Mouse (Mus musculus): ENCODE results near the gene Rsl24d1. TPM values are rescaled to one million over a fixed set of nuclear protein-coding genes. Genes with fewer than 3 reads are reported as not detected.
"Not testable (repeated sequence)": the region's sequence is repeated elsewhere in the genome, so short reads cannot be mapped to it uniquely, and the experiment has no call there.

The Rsl24d1 gene
- polyA plus RNA-seq, 1 experiment from 2014 or later = 114 TPM

- not testable (repeated sequence) for H3K36me3 ChIP-seq (ENCODE audit: control insufficient read depth, insufficient read depth, low read length); H3K9me3 ChIP-seq (ENCODE audit: control insufficient read depth, low read depth, low read length); H3K4me1 ChIP-seq (ENCODE audit: control insufficient read depth, insufficient read depth, low read length); H3K27me3 ChIP-seq (ENCODE audit: control insufficient read depth, insufficient read depth, low read length); H3K9ac ChIP-seq (replicated peaks; ENCODE audit: low read depth, low read length); H3K4me2 ChIP-seq (replicated peaks; ENCODE audit: low read depth, low read length); H3K4me3 ChIP-seq (ENCODE audit: low read depth, low read length); H3K27ac ChIP-seq (ENCODE audit: low read length); ATAC-seq (ENCODE audit: insufficient number of reproducible peaks, insufficient read depth, low FRiP score, low read depth)
- 82% methylated on average over 10 of the region's 12 CpGs for WGBS
Observed at GRCm38 (mm10) chr9:73079349-73079748, 33.9 kb upstream of the Rsl24d1 start.

DNA sequence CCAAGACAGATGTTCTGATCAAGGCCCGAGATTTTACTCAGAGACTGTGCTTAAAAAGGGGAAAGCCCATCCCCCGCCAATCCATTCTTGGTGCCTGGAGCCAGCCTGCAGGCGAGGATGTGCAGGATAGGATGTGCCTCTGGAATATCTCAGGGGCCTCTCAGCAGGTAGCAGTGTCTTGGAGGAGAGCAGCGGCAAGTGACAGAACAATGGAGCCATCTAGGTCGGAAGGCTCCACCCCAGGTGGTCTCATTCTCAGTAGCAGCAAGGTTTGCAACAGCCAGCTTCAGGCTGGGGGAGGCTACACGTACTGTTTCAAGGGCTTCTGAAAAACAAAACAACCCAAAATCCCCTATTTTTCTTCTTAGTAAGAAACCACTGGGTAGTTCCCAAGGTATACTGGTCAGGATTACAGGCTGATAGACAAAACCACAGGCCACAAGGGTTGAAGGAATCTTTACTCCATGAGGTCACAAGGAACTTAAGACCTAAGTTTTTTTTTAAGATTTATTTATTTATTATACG, 33.4 kb upstream of the Rsl24d1 start:
- Histone ChIP-seq H3K9ac (replicated peaks; ENCODE audit: low read depth, low read length) (no peak overlapping the region), H3K9me3 (ENCODE audit: control insufficient read depth, low read depth, low read length) (no peaks in the 10 kb centered on the region), H3K36me3 (ENCODE audit: control insufficient read depth, insufficient read depth, low read length) (no peaks in the 10 kb centered on the region), H3K27ac (ENCODE audit: low read length) (no peak overlapping the region), H3K4me1 (ENCODE audit: control insufficient read depth, insufficient read depth, low read length) (no peaks in the 10 kb centered on the region), H3K4me3 (ENCODE audit: low read depth, low read length) (no peak overlapping the region), H3K4me2 (replicated peaks; ENCODE audit: low read depth, low read length) (no peak overlapping the region), H3K27me3 (ENCODE audit: control insufficient read depth, insufficient read depth, low read length) (no peaks in the 10 kb centered on the region)
- 58% methylated on average over 7 of the region's 7 CpGs for WGBS
- ATAC-seq (ENCODE audit: insufficient number of reproducible peaks, insufficient read depth, low FRiP score, low read depth) = no peak

GRCm38 (mm10) chr9:73082291-73083000, 30.8 kb upstream of the Rsl24d1 start:
- no peaks in the 10 kb centered on the region for H3K36me3 ChIP-seq (ENCODE audit: control insufficient read depth, insufficient read depth, low read length)
- H3K27me3 ChIP-seq (ENCODE audit: control insufficient read depth, insufficient read depth, low read length) = no peaks in the 10 kb centered on the region
- no peak for ATAC-seq (ENCODE audit: insufficient number of reproducible peaks, insufficient read depth, low FRiP score, low read depth)
- no peaks in the 10 kb centered on the region for H3K9me3 ChIP-seq (ENCODE audit: control insufficient read depth, low read depth, low read length)
- no peaks in the 10 kb centered on the region for H3K4me1 ChIP-seq (ENCODE audit: control insufficient read depth, insufficient read depth, low read length)
- H3K9ac ChIP-seq (replicated peaks; ENCODE audit: low read depth, low read length) = no peak overlapping the region
- no peak overlapping the region for H3K27ac ChIP-seq (ENCODE audit: low read length)
- no peak overlapping the region for H3K4me2 ChIP-seq (replicated peaks; ENCODE audit: low read depth, low read length)
- no peak overlapping the region for H3K4me3 ChIP-seq (ENCODE audit: low read depth, low read length)
- WGBS = 75% methylated on average over 8 of the region's 8 CpGs

DNA sequence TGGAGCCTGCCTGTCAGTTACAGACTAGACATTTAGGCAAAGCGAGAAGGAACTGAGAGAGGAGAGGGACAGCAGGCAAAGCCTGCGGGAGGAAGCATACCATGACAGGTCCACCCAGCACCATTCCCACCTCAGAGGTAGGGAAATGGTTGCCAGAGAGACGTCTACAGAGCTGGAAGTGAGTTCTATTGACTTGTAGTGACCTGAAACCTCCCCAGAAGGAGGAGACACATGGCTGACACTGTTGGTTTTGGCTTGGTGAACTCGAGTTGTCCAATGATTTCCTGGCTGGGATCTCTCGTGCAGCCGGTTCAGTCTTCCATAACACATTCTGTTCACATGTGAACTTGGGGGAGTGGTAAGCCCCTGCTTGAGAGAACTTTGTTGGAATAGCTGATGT, 29.3 kb upstream of the Rsl24d1 start:
- H3K4me3 ChIP-seq (ENCODE audit: low read depth, low read length) = no peak overlapping the region
- WGBS = 65% methylated on average over 6 of the region's 6 CpGs
- no peak for ATAC-seq (ENCODE audit: insufficient number of reproducible peaks, insufficient read depth, low FRiP score, low read depth)
- H3K27ac ChIP-seq (ENCODE audit: low read length) = no peak overlapping the region
- no peaks in the 10 kb centered on the region for H3K36me3 ChIP-seq (ENCODE audit: control insufficient read depth, insufficient read depth, low read length)
- H3K27me3 ChIP-seq (ENCODE audit: control insufficient read depth, insufficient read depth, low read length) = no peaks in the 10 kb centered on the region
- no peak overlapping the region for H3K4me2 ChIP-seq (replicated peaks; ENCODE audit: low read depth, low read length)
- H3K9me3 ChIP-seq (ENCODE audit: control insufficient read depth, low read depth, low read length) = no peaks in the 10 kb centered on the region
- H3K4me1 ChIP-seq (ENCODE audit: control insufficient read depth, insufficient read depth, low read length) = no peaks in the 10 kb centered on the region
- H3K9ac ChIP-seq (replicated peaks; ENCODE audit: low read depth, low read length) = no peak overlapping the region

DNA sequence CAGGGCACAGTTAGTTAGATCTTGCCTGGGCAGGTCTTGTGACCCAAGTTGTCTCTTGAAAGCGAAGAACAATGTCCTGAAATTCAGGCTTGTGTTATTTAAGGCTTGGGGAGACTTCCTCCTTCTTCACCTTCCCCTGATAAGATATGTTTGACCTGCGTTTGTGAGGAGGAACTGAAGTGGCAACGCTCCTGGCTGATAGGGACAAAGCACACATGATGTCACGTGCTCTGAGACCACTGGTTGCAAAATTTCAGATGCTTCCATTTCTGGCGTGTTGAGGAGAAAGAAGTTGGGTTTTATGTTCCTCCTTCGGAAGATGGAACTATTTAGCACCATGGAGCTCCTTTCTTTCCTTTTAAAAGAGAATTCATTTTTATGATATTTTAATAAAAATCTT, 27.4 kb upstream of the Rsl24d1 start:
- Histone ChIP-seq H3K27me3 (ENCODE audit: control insufficient read depth, insufficient read depth, low read length) (no peaks in the 10 kb centered on the region), H3K27ac (ENCODE audit: low read length) (no peak overlapping the region), H3K9ac (replicated peaks; ENCODE audit: low read depth, low read length) (no peak overlapping the region), H3K36me3 (ENCODE audit: control insufficient read depth, insufficient read depth, low read length) (no peaks in the 10 kb centered on the region), H3K9me3 (ENCODE audit: control insufficient read depth, low read depth, low read length) (no peaks in the 10 kb centered on the region), H3K4me2 (replicated peaks; ENCODE audit: low read depth, low read length) (no peak overlapping the region), H3K4me1 (ENCODE audit: control insufficient read depth, insufficient read depth, low read length) (no peaks in the 10 kb centered on the region), H3K4me3 (ENCODE audit: low read depth, low read length) (no peak overlapping the region)
- ATAC-seq (ENCODE audit: insufficient number of reproducible peaks, insufficient read depth, low FRiP score, low read depth) = no peak
- WGBS = 74% methylated on average over 6 of the region's 6 CpGs

GRCm38 (mm10) chr9:73087121-73087520, 26.1 kb upstream of the Rsl24d1 start:
- no peak overlapping the region for H3K4me2 ChIP-seq (replicated peaks; ENCODE audit: low read depth, low read length)
- ATAC-seq (ENCODE audit: insufficient number of reproducible peaks, insufficient read depth, low FRiP score, low read depth) = no peak
- H3K4me3 ChIP-seq (ENCODE audit: low read depth, low read length) = no peak overlapping the region
- no peak overlapping the region for H3K27ac ChIP-seq (ENCODE audit: low read length)
- H3K36me3 ChIP-seq (ENCODE audit: control insufficient read depth, insufficient read depth, low read length) = no peaks in the 10 kb centered on the region
- WGBS = 50% methylated on average over 8 of the region's 8 CpGs
- H3K27me3 ChIP-seq (ENCODE audit: control insufficient read depth, insufficient read depth, low read length) = no peaks in the 10 kb centered on the region
- H3K9me3 ChIP-seq (ENCODE audit: control insufficient read depth, low read depth, low read length) = no peaks in the 10 kb centered on the region
- no peaks in the 10 kb centered on the region for H3K4me1 ChIP-seq (ENCODE audit: control insufficient read depth, insufficient read depth, low read length)
- H3K9ac ChIP-seq (replicated peaks; ENCODE audit: low read depth, low read length) = no peak overlapping the region

DNA sequence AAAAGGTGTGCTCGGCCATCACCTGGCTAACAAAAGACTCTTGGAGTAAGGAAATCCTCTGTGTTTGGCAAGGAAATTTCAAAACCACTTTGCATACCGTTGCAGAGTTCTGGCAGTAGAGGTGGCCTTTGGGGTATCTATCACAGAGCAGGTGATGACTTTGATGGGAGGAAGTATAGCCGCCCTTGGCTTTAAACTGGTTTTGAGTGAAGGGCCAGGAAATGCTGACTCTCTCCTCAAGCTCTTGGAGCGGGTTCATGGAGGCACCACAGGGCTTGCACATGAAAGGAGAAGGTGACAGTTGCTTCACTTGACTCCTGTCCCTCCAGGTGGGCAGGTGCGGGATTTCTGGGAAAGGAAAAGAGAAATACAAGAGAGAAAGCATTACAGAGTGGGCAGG, 25.6 kb upstream of the Rsl24d1 start:
- 70% methylated on average over 5 of the region's 5 CpGs for WGBS
- H3K36me3 ChIP-seq (ENCODE audit: control insufficient read depth, insufficient read depth, low read length) = no peaks in the 10 kb centered on the region
- H3K27me3 ChIP-seq (ENCODE audit: control insufficient read depth, insufficient read depth, low read length) = no peaks in the 10 kb centered on the region
- H3K4me2 ChIP-seq (replicated peaks; ENCODE audit: low read depth, low read length) = no peak overlapping the region
- no peaks in the 10 kb centered on the region for H3K4me1 ChIP-seq (ENCODE audit: control insufficient read depth, insufficient read depth, low read length)
- no peak overlapping the region for H3K4me3 ChIP-seq (ENCODE audit: low read depth, low read length)
- ATAC-seq (ENCODE audit: insufficient number of reproducible peaks, insufficient read depth, low FRiP score, low read depth) = no peak
- no peak overlapping the region for H3K9ac ChIP-seq (replicated peaks; ENCODE audit: low read depth, low read length)
- H3K9me3 ChIP-seq (ENCODE audit: control insufficient read depth, low read depth, low read length) = no peaks in the 10 kb centered on the region
- H3K27ac ChIP-seq (ENCODE audit: low read length) = no peak overlapping the region

DNA sequence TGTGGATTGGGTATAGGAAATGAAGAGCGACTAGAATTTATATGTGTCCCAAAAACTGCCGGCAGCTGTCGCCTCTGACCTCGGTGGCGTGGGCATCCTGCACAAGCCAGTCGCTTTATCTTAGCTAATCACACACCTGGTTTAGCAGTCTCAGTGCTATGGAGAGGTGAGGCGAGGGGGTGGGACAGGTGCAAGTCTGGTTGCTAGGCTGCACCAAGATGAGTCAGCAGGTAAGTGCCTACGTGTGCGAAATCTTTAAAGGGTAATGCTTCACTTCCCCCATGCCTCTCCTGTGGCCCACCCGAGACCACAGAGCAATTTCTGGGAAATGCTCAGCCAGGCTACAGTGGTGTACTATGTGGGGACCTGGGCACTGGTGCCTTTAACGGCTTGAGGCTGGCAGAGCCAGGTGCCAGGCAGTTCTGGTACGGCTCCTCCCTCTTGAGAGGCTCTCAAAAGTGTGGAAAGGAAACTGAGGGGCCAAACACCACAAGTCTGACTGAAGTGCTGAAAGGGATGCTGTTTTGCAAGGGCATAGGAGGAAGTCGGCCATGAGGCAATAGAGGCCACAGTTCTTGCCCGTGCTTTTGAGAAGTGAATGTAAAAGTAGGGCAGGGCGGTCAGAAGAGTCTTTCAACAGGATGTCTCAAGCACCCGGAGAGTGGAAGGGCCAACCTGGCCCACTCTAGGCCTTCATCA, 23.9 kb upstream of the Rsl24d1 start:
- no peak overlapping the region for H3K4me2 ChIP-seq (replicated peaks; ENCODE audit: low read depth, low read length)
- 64% methylated on average over 16 of the region's 16 CpGs for WGBS
- H3K27me3 ChIP-seq (ENCODE audit: control insufficient read depth, insufficient read depth, low read length) = no peaks in the 10 kb centered on the region
- no peak overlapping the region; the same call in 1 of the 2 replicates for H3K27ac ChIP-seq (ENCODE audit: low read length)
- no peak overlapping the region for H3K4me3 ChIP-seq (ENCODE audit: low read depth, low read length)
- H3K36me3 ChIP-seq (ENCODE audit: control insufficient read depth, insufficient read depth, low read length) = no peaks in the 10 kb centered on the region
- no peaks in the 10 kb centered on the region for H3K4me1 ChIP-seq (ENCODE audit: control insufficient read depth, insufficient read depth, low read length)
- no peak overlapping the region for H3K9ac ChIP-seq (replicated peaks; ENCODE audit: low read depth, low read length)
- no peaks in the 10 kb centered on the region for H3K9me3 ChIP-seq (ENCODE audit: control insufficient read depth, low read depth, low read length)
- ATAC-seq (ENCODE audit: insufficient number of reproducible peaks, insufficient read depth, low FRiP score, low read depth) = peak; percentile 85

Data from stomach, embryonic 14.5 days (tissue).